Mouse (Mus musculus) right cerebral cortex, postnatal 25 days (tissue): ENCODE results near the gene Chrng.

Source experiments
- DNase-seq: peaks from one replicate; pipeline ENCODE4 v3.0.0; 2022

The Chrng gene

GRCm38 (mm10) chr1:87259316-87259715 is 54.9 kb downstream of the Chrng start:
- DNase-seq: no peak
